Mouse (Mus musculus) lung, adult 2 months (tissue): ENCODE results near the gene Rpap2.

Experiments
- CTCF ChIP-seq: fragments of 200-500 bp; IDR thresholded peaks from 2 replicates; pipeline ENCODE4 v1.5.1; 2011; ENCODE audit warnings: mild to moderate bottlenecking, low read length, control low read depth; ENCODE audit not compliant: insufficient read depth
- POLR2A ChIP-seq: fragments of 200-500 bp; IDR thresholded peaks from 2 replicates; pipeline ENCODE4 v1.6.1; 2011; ENCODE audit warnings: low read depth, mild to moderate bottlenecking, control low read depth, low read length, borderline replicate concordance; ENCODE audit errors: extremely low read depth

GRCm38 (mm10) chr5:107708124-107708797 is 111.1 kb downstream of the Rpap2 start:
- TF ChIP-seq CTCF (no peak), POLR2A (no peak)
